Mouse (Mus musculus): ENCODE results near the gene Kdm4b.

Kdm4b gene

GRCm38 (mm10) chr17:56425941-56426340 lies 100.1 kb downstream of the Kdm4b start:
- no peak for DNase-seq (ENCODE audit: extremely low spot score, low spot score)

- DNase-seq (ENCODE audit: extremely low spot score, low spot score), result no peak
Observed at GRCm38 (mm10) chr17:56427857-56428256, 102.0 kb downstream of the Kdm4b start.

- no peak for DNase-seq (ENCODE audit: extremely low spot score, low spot score)
Observed at GRCm38 (mm10) chr17:56431582-56431981, 105.7 kb downstream of the Kdm4b start.

- DNase-seq (ENCODE audit: extremely low spot score, low spot score), result no peak
Observed at GRCm38 (mm10) chr17:56439731-56440460, 114.0 kb downstream of the Kdm4b start.

GRCm38 (mm10) chr17:56442316-56442715 lies 116.5 kb downstream of the Kdm4b start:
- no peak for DNase-seq (ENCODE audit: extremely low spot score, low spot score)

GRCm38 (mm10) chr17:56443341-56443795 lies 117.5 kb downstream of the Kdm4b start:
- DNase-seq (ENCODE audit: extremely low spot score, low spot score), result no peak

- DNase-seq (ENCODE audit: extremely low spot score, low spot score), result no peak
Observed at GRCm38 (mm10) chr17:56444771-56445170, 118.9 kb downstream of the Kdm4b start.

GRCm38 (mm10) chr17:56445397-56445796 lies 119.5 kb downstream of the Kdm4b start:
- no peak for DNase-seq (ENCODE audit: extremely low spot score, low spot score)

GRCm38 (mm10) chr17:56447716-56448115 lies 121.9 kb downstream of the Kdm4b start:
- no peak for DNase-seq (ENCODE audit: extremely low spot score, low spot score)
